Mouse (Mus musculus): ENCODE data around the gene Krtdap. TPM values are rescaled to one million over a fixed set of nuclear protein-coding genes. Genes with fewer than 3 reads are reported as not detected.
"Not testable (repeated sequence)": the region's sequence is repeated elsewhere in the genome, so short reads cannot be mapped to it uniquely, and the experiment has no call there.

Gene Krtdap
- not detected in 2 replicates for polyA plus RNA-seq (2016; fragmentation: Nextera tagmentation; extraction: Ambion mirVana)

DNA sequence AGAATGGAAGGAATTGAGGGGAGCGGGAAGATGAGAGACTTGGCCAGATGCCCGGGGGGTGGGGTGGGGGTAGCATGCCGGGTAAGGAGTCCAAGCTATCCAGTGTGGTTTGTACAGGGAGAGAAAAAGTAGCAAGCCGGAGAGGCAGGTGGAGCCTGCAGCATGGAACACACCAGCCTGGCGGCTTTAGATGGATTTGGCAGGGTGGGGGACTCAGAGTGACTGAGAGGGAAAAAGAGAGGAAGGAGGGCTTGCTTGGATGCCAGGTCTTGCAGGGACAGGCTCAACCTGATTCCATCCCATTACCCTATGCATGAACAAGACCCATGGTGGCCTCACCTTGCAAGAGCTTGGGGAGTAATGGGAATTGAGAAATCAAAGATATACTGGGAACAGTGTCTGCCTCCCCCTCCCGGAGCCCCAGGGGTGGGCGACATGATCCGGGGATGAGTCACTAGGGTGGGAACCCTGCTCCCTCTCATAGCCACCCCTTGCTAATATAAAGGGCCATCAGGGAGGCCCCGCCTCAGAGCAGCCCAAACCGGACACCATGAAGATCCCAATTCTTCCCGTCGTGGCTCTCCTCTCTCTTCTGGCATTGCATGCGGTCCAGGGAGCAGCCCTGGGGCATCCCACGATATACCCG lies at the start of gene Krtdap:
Gene Krtdap (plus strand): TSS at position 520 of the 646 bp plus-strand sequence.
- Histone ChIP-seq H3K27ac (no peak within 1 kb of the TSS), H3K9me3 (no peaks in the 10 kb centered on the region), H3K4me1 (replicated peaks) (no peaks in the 10 kb centered on the region; the same call in 1 of the 2 replicates), H3K36me3 (no peaks in the 10 kb centered on the region), H3K9ac (replicated peaks) (no peak within 1 kb of the TSS), H3K4me3 (replicated peaks) (no peak within 1 kb of the TSS), H3K27me3 (peaks cover 14% of the 10 kb centered on the region), H3K4me2 (no peak within 1 kb of the TSS)
- 51% methylated on average over 15 of the region's 15 CpGs for WGBS
- ATAC-seq (ENCODE audit: insufficient number of reproducible peaks, insufficient read depth, low FRiP score, low TSS enrichment, low read depth), result no peak

DNA sequence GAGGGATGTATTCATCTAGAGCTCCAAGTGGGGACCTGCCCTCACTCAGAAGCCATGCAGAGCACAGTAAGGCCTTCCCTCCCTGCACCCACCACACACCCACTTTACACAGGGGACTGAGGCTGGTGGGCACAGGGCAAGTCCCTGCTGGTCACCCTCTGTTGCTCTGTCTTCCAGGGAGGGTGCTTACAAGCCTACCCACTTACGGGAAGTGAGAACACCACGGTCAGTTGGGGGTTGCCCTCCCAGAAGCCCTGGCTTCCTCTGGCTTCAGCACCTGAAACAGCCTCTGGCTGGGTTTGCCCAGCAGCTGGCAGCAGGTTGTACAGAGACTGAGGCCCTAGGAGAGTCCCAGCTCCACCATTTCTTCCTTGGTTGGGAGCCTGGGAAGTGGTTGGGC lies 45.1 kb upstream of the Krtdap start:
- not testable (repeated sequence) for H3K4me2 ChIP-seq; H3K27ac ChIP-seq; H3K9me3 ChIP-seq; H3K4me1 ChIP-seq (replicated peaks); H3K9ac ChIP-seq (replicated peaks); H3K4me3 ChIP-seq (replicated peaks); H3K27me3 ChIP-seq; ATAC-seq (ENCODE audit: insufficient number of reproducible peaks, insufficient read depth, low FRiP score, low TSS enrichment, low read depth)
- peaks cover 28% of the 10 kb centered on the region for H3K36me3 ChIP-seq
- 84% methylated on average over 2 of the region's 2 CpGs for WGBS

- 75% methylated on average over 4 of the region's 4 CpGs for WGBS
- H3K4me2 ChIP-seq; H3K27me3 ChIP-seq; H3K27ac ChIP-seq; H3K4me3 ChIP-seq (replicated peaks); H3K9me3 ChIP-seq; H3K9ac ChIP-seq (replicated peaks); H3K4me1 ChIP-seq (replicated peaks): not testable (repeated sequence)
- 0 out of 2 replicates have a peak, but pooled peaks have one; percentile 16 for ATAC-seq (ENCODE audit: insufficient number of reproducible peaks, insufficient read depth, low FRiP score, low TSS enrichment, low read depth)
- peaks cover 19% of the 10 kb centered on the region for H3K36me3 ChIP-seq
These were observed 44.1 kb upstream of the Krtdap start, which contains the start of gene Gapdhs for GRCm38 (mm10) chr7:30743617-30744016. Gapdhs (minus strand) TSS chr7:30743681.

DNA sequence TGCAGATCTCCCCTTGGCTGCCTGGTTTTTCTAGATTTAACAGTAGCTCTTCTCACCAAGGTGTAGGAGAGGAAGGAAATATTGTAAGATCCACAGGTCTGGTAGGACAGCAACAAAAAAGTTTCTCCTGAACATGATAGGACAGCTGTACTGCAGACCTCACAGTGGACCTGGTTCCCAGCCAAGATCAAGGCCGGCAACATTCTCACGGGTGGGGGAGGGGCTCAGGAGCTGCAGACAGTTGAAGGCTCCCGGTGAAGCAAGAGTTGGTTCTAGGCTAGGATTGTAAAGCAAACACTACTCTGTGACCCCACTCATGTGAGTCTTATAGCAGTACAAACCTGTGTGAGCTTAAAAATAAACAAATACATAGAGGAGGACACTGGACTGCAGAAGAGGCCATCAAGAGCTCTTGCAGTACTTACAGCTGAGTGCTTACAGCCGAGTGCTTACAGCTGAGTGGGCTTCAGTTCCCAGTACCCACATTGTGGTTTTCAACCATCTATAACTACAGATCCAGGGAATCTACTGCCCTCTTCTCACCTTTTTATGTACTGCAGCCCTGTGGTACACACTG lies 43.6 kb upstream of the Krtdap start:
- peaks cover 3% of the 10 kb centered on the region; the same call in 1 of the 2 replicates for H3K4me1 ChIP-seq (replicated peaks)
- 39% methylated on average over 4 of the region's 4 CpGs for WGBS
- no peak overlapping the region for H3K4me2 ChIP-seq
- H3K27ac ChIP-seq, result no peak overlapping the region
- H3K4me3 ChIP-seq (replicated peaks), result no peak overlapping the region
- H3K36me3 ChIP-seq, result peaks cover 19% of the 10 kb centered on the region
- ATAC-seq (ENCODE audit: insufficient number of reproducible peaks, insufficient read depth, low FRiP score, low TSS enrichment, low read depth), result no peak
- H3K9ac ChIP-seq (replicated peaks), result no peak overlapping the region
- no peaks in the 10 kb centered on the region for H3K27me3 ChIP-seq
- no peaks in the 10 kb centered on the region for H3K9me3 ChIP-seq

DNA sequence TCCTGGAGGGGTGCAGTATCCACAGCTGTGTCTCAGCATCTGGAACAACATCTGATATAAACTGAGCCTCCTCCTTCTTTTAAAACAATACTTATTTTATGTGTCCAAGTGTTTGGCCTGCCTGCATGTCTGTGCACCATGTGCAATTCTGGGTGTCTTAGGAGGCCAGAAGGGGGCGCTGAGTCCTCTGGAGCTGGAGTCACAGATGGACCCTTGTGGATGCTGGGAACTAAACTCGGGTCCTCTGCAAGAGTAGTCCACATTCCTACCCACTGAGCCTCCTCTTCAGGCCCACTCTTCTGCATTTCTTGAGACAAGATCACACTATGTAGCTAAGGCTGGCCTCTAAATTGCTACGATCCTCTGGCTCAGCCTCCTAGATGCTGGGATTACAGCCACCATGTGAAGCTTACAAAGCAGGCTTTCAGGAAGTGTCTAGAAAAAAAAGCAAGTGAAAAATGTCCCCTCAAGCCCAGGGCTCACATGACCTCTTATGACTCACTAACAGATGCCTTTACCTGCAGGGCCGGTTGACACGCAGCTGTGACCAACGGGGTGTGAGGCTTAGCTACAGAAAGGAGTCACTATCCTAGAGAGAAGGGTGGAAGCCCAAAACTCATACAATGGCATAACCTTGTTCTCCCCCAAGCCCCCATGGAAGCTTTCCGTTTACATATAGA lies 40.0 kb upstream of the Krtdap start:
- Histone ChIP-seq H3K4me3 (replicated peaks) (no peak overlapping the region), H3K27ac (no peak overlapping the region), H3K4me2 (no peak overlapping the region), H3K4me1 (replicated peaks) (peaks cover 3% of the 10 kb centered on the region; the same call in 1 of the 2 replicates), H3K9ac (replicated peaks) (no peak overlapping the region), H3K27me3 (no peaks in the 10 kb centered on the region), H3K36me3 (peaks cover 9% of the 10 kb centered on the region; the same call in 1 of the 2 replicates), H3K9me3 (no peaks in the 10 kb centered on the region)
- 81% methylated on average over 7 of the region's 7 CpGs for WGBS
- no peak for ATAC-seq (ENCODE audit: insufficient number of reproducible peaks, insufficient read depth, low FRiP score, low TSS enrichment, low read depth)

DNA sequence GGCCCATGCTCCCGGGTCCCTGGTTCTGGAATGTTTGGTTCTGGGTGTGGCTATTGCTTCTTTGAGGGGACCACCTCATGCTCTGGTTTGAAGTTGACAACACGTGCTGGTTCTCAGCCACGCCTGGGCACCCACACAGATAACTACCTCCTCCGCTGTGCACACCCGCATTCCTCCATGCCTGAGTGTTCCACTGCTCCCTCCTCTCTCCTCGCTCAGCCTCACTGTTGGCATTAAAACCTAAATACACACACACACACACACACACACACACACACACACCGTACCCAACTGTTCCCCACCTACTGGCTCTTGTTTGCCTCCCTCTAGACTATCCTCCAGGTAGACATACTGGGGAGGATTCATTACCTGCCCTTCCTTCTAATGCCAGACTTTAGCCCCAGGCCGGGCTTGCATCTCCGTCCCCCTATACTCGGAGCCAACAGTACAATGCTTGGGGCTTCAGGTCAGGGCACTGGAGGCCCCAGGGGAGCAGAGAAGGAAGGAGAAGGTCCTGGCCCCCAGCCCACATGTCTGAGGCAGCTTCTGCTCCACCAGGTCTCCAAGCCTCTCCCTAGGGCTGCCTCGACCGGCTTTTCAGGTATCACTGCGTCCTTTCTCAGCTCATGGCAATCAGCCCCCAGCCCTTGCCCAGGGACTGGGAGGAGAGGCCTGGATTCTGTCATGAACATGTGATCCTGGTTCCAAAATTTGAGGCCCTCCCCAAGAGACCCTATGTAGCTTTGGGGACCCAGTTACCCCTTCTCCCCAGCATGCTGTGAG lies 37.7 kb upstream of the Krtdap start:
- no peak for ATAC-seq (ENCODE audit: insufficient number of reproducible peaks, insufficient read depth, low FRiP score, low TSS enrichment, low read depth)

DNA sequence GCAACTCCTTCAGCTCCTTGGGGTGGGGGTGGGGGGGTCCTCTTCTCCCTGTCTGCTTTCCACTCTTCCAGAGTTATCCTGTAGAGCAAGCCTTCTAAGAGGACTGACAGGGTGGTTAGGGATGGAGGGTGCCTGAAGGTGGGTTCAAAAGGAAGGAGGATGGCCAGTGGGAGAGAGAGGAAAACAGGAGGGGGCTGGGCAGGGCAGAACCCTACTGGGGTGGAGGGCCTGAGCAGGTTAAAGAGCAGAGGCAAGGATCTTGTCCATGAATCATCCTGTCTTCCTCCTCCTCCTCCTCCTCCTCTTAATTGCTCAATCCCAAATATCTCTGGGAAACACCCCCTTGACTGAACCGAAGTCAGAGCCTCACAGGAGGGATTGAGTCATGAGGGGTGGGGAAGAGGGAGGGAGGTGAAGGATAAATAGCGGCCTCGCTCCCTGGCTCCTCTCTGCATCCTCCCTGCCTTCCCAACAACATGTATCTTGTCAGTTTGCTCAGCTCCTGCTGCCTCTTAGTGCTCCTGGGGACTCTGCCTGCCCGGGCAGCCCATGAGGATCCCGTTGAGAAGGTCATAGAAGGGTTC lies 36.5 kb upstream of the Krtdap start, which contains the start of gene Sbsn:
Gene Sbsn (plus strand): TSS at position 386 of the 584 bp plus-strand sequence.
- peaks cover 11% of the 10 kb centered on the region for H3K9me3 ChIP-seq
- H3K4me1 ChIP-seq (replicated peaks), result no peaks in the 10 kb centered on the region
- no peaks in the 10 kb centered on the region for H3K27me3 ChIP-seq
- no peak within 1 kb of the TSS for H3K9ac ChIP-seq (replicated peaks)
- WGBS, result 64% methylated on average over 5 of the region's 5 CpGs
- no peak for ATAC-seq (ENCODE audit: insufficient number of reproducible peaks, insufficient read depth, low FRiP score, low TSS enrichment, low read depth)
- H3K4me3 ChIP-seq (replicated peaks), result no peak within 1 kb of the TSS
- no peak within 1 kb of the TSS for H3K27ac ChIP-seq
- H3K36me3 ChIP-seq, result peaks cover 32% of the 10 kb centered on the region
- H3K4me2 ChIP-seq, result no peak within 1 kb of the TSS

More for the DNA sequence above, 37.7 kb upstream of the Krtdap start:
- Histone ChIP-seq H3K9ac (replicated peaks) (no peak overlapping the region), H3K4me1 (replicated peaks) (no peaks in the 10 kb centered on the region), H3K4me3 (replicated peaks) (no peak overlapping the region), H3K27ac (no peak overlapping the region), H3K9me3 (peaks cover 7% of the 10 kb centered on the region), H3K27me3 (no peaks in the 10 kb centered on the region), H3K36me3 (peaks cover 21% of the 10 kb centered on the region), H3K4me2 (no peak overlapping the region)
- 84% methylated on average over 13 of the region's 13 CpGs for whole genome bisulfite sequencing

GRCm38 (mm10) chr7:30757001-30757400 lies 30.7 kb upstream of the Krtdap start:
- H3K9ac ChIP-seq (replicated peaks), result no peak overlapping the region
- H3K4me2 ChIP-seq, result no peak overlapping the region
- H3K27me3 ChIP-seq, result no peaks in the 10 kb centered on the region
- H3K36me3 ChIP-seq, result peaks cover 29% of the 10 kb centered on the region
- WGBS, result 76% methylated on average over 3 of the region's 3 CpGs
- no peak overlapping the region for H3K4me3 ChIP-seq (replicated peaks)
- no peak overlapping the region for H3K27ac ChIP-seq
- peaks cover 11% of the 10 kb centered on the region for H3K9me3 ChIP-seq
- no peak for ATAC-seq (ENCODE audit: insufficient number of reproducible peaks, insufficient read depth, low FRiP score, low TSS enrichment, low read depth)
- no peaks in the 10 kb centered on the region for H3K4me1 ChIP-seq (replicated peaks)

DNA sequence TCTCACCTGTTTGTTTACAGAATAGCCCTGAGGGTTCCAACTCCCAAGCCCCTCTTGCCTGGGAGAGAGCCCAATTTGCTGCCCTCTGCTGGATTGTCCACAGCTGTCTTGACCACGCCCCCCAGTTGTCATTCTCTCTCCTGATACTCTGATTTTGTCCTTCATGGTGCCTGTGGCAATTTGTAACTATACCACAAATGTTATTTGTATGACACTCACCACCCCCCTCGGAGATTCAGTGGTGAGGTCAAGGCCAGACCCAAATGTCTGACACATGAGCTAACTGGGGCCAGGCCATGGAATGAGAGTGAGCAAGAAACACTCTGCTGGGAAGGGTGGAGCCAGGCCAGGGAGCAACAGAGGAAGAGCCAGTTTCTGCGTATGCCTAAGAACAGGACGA lies 28.8 kb upstream of the Krtdap start:
- peaks cover 11% of the 10 kb centered on the region for H3K9me3 ChIP-seq
- H3K9ac ChIP-seq (replicated peaks), result no peak overlapping the region
- H3K36me3 ChIP-seq, result peaks cover 28% of the 10 kb centered on the region
- no peaks in the 10 kb centered on the region for H3K4me1 ChIP-seq (replicated peaks)
- ATAC-seq (ENCODE audit: insufficient number of reproducible peaks, insufficient read depth, low FRiP score, low TSS enrichment, low read depth), result no peak
- no peak overlapping the region for H3K27ac ChIP-seq
- H3K4me3 ChIP-seq (replicated peaks), result no peak overlapping the region
- 23% methylated on average over 4 of the region's 4 CpGs for WGBS
- H3K27me3 ChIP-seq, result peaks cover 2% of the 10 kb centered on the region; the same call in 1 of the 2 replicates
- no peak overlapping the region for H3K4me2 ChIP-seq

DNA sequence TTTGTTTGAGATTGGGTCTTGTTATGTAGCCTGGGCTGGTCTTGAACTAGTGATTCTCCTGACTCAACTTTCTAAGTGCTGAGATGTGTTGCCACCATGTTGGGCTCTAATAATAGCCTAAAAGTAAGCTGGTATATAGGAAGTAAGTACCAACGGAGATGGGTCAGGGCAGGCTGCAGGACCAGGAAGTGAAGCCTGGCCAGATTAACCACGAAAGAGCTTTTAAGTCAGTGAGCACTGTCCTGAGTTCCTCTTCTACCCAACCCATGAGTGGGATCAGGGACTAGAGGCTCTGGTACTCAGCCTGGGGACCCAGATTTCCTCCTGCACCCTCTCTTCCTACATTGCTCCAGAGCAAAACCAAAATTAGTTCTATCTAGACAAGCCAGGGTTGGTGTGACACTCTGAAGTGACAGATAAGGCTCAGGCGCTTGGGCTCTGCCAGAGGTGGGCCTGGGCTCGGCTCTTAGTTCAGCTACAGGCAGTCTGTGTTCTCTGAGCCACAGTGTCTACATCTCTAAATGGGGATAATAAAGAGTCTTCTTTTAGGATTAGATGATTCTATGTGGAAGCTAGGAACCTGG lies 25.8 kb upstream of the Krtdap start:
- Histone ChIP-seq H3K27me3 (peaks cover 22% of the 10 kb centered on the region), H3K4me1 (replicated peaks) (no peaks in the 10 kb centered on the region), H3K36me3 (no peaks in the 10 kb centered on the region), H3K27ac (no peak overlapping the region), H3K4me2 (no peak overlapping the region), H3K9me3 (no peaks in the 10 kb centered on the region), H3K4me3 (replicated peaks) (no peak overlapping the region), H3K9ac (replicated peaks) (no peak overlapping the region)
- ATAC-seq (ENCODE audit: insufficient number of reproducible peaks, insufficient read depth, low FRiP score, low TSS enrichment, low read depth), result no peak
- WGBS, result 78% methylated on average over 4 of the region's 4 CpGs
